Mouse (Mus musculus) heart, embryonic 12.5 days (tissue): ENCODE data around the gene Cmtr1. TPM values are rescaled to one million over a fixed set of nuclear protein-coding genes. Genes with fewer than 3 reads are reported as not detected.

Experiments
- ATAC-seq: fragments of 200-750 bp; cut with Nextera tagmentation; 2 replicates; pipeline ENCODE4 v1.8.0; 2017; ENCODE audit warnings: moderate TSS enrichment, moderate library complexity; ENCODE audit not compliant: insufficient number of reproducible peaks, low FRiP score
- H3K27ac ChIP-seq: fragments of 300-500 bp; sonication (generic); 2 replicates; pipeline ENCODE4 v1.5.1; 2016; ENCODE audit warnings: mild to moderate bottlenecking, moderate library complexity; ENCODE audit not compliant: poor library complexity, severe bottlenecking
- H3K27me3 ChIP-seq: fragments of 300-500 bp; sonication (generic); replicated peaks from 2 replicates; pipeline ENCODE4 v1.6.1; 2016; ENCODE audit warnings: mild to moderate bottlenecking, moderate library complexity
- H3K36me3 ChIP-seq: fragments of 300-500 bp; sonication (generic); 2 replicates; pipeline ENCODE4 v1.6.1; 2016; ENCODE audit warnings: mild to moderate bottlenecking, moderate library complexity
- H3K4me1 ChIP-seq: fragments of 300-500 bp; sonication (generic); replicated peaks from 2 replicates; pipeline ENCODE4 v1.6.1; 2016; ENCODE audit warnings: mild to moderate bottlenecking
- H3K4me2 ChIP-seq: fragments of 300-500 bp; sonication (generic); 2 replicates; pipeline ENCODE4 v1.6.1; 2016; ENCODE audit warnings: mild to moderate bottlenecking, moderate library complexity
- H3K4me3 ChIP-seq: fragments of 300-500 bp; sonication (generic); 2 replicates; pipeline ENCODE4 v1.5.1; 2016; ENCODE audit warnings: mild to moderate bottlenecking
- H3K9ac ChIP-seq: fragments of 300-500 bp; sonication (generic); 2 replicates; pipeline ENCODE4 v1.6.1; 2016; ENCODE audit warnings: mild to moderate bottlenecking, moderate library complexity
- H3K9me3 ChIP-seq: fragments of 300-500 bp; sonication (generic); replicated peaks from 2 replicates; pipeline ENCODE4 v1.6.1; 2016; ENCODE audit warnings: mild to moderate bottlenecking, moderate library complexity
- WGBS: fragments of 180-500 bp; shearing (Covaris S2); methylation state at CpG from one replicate; pipeline ENCODE4 v1.1.7; 2016; 5-methylcytosine and 5-hydroxymethylcytosine counted together
- polyA plus RNA-seq: library from polyadenylated mRNA; unstranded; fragments of >200 nt; fragmentation: Nextera tagmentation; extraction: Ambion mirVana; gene quantifications from 2 replicates; pipeline ENCODE4 v1.2.1, GENCODE M21; 2016

Cmtr1 gene
- polyA plus RNA-seq, 1 experiment from 2014 or later, result 124 TPM

DNA sequence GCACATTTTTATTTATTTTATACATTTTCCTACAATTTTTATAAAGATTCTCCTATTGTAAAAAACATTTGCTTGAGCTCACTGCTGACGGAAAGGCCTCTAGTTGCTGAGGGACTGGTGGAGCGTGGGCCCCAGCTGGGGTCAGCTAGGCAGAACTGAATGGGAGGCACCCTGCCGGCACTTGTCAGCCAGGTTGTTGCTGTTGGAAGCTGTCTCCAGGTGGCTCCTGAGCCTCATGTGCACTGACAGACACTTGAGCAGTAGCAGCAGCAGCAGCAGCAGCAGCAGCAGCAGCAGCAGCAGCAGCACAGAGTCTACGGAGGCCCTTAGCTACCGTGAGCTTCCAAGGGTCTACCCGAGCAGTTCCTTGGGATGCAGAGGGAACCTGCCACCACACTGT, 27.0 kb downstream of the Cmtr1 start:
- Histone ChIP-seq H3K27me3 (no peaks in the 10 kb centered on the region), H3K36me3 (peaks cover 88% of the 10 kb centered on the region), H3K27ac (peak overlapping the region; percentile 88), H3K9me3 (0 out of 2 replicates have a peak, but pooled peaks cover 4% of the 10 kb centered on the region), H3K4me2 (peak overlapping the region; percentile 17; the same call in 1 of the 2 replicates), H3K4me1 (peaks cover 49% of the 10 kb centered on the region), H3K9ac (no peak overlapping the region), H3K4me3 (no peak overlapping the region)
- 52% methylated on average over 6 of the region's 6 CpGs for WGBS
- ATAC-seq, result no peak

DNA sequence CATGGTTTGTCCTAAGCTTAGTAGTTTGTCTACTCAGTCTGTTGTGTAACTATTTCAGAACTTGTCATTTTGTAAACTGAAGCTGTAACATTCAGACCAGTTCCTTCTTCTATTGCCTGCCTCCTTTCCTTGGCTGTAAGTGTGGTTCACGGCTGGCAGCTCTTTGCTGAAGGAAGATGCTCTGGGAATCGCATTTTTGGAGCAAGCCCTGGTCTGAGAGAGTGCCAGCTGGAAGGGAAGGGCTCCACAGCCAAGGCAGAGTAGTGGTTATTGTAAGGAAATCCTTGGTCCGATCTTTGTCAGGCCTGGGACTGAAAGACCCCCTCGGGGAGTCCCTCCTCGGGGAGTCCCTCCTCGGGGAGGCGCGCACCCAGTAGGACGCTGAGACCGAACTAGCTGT, 28.2 kb downstream of the Cmtr1 start:
- Histone ChIP-seq H3K27ac (peak overlapping the region; percentile 68), H3K27me3 (no peaks in the 10 kb centered on the region), H3K9me3 (0 out of 2 replicates have a peak, but pooled peaks cover 4% of the 10 kb centered on the region), H3K9ac (no peak overlapping the region), H3K36me3 (peaks cover 83% of the 10 kb centered on the region), H3K4me1 (peaks cover 40% of the 10 kb centered on the region), H3K4me3 (no peak overlapping the region), H3K4me2 (no peak overlapping the region)
- 87% methylated on average over 10 of the region's 10 CpGs for WGBS
- ATAC-seq, result no peak

DNA sequence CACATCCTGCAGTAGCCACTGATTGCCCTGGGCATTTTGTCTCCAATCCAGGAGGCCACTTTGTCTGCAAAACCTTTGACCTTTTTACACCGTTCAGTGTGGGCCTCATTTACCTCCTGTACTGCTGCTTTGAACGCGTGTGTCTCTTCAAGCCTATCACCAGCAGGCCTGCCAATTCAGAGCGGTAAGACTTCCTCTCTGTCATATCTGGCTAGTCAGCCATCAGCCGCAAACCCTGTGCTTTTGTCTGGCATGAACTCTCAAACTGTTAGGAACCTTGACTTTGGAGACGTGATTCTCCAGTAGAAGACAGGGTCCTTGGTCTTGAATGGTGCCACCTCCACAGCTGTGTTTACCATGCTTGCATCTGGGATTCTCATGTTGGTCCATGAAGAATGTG, 29.9 kb downstream of the Cmtr1 start:
- 66% methylated on average over 6 of the region's 6 CpGs for WGBS
- Histone ChIP-seq H3K27ac (no peak overlapping the region), H3K27me3 (no peaks in the 10 kb centered on the region), H3K9me3 (0 out of 2 replicates have a peak, but pooled peaks cover 4% of the 10 kb centered on the region), H3K4me2 (no peak overlapping the region), H3K4me3 (no peak overlapping the region), H3K36me3 (peaks cover 84% of the 10 kb centered on the region), H3K9ac (no peak overlapping the region), H3K4me1 (peaks cover 29% of the 10 kb centered on the region)
- ATAC-seq, result no peak

DNA sequence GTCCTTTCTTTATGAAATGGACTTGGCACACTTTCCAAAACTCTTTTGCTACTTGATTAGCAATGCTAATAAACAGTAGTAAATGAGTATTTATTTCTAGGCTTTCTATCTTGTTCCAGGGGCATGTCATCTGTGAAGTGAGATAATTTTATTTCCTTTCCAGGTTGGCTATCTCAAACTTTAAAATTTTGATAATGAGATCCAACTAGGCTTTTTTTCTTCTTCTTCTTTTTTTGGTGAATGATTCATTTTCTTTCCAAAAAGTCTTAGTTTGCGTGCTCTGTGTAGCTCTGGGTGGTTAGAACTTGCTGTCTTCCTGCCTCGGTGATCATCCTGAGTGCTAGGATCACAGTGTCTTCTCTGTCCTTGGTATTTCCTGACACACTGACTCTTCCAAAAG, 32.4 kb downstream of the Cmtr1 start:
- Histone ChIP-seq H3K4me3 (no peak overlapping the region), H3K27me3 (no peaks in the 10 kb centered on the region), H3K36me3 (peaks cover 82% of the 10 kb centered on the region), H3K9ac (no peak overlapping the region), H3K27ac (no peak overlapping the region), H3K4me1 (peaks cover 9% of the 10 kb centered on the region), H3K4me2 (no peak overlapping the region), H3K9me3 (0 out of 2 replicates have a peak, but pooled peaks cover 4% of the 10 kb centered on the region)
- ATAC-seq, result no peak
- 87% methylated on average over 2 of the region's 2 CpGs for WGBS

DNA sequence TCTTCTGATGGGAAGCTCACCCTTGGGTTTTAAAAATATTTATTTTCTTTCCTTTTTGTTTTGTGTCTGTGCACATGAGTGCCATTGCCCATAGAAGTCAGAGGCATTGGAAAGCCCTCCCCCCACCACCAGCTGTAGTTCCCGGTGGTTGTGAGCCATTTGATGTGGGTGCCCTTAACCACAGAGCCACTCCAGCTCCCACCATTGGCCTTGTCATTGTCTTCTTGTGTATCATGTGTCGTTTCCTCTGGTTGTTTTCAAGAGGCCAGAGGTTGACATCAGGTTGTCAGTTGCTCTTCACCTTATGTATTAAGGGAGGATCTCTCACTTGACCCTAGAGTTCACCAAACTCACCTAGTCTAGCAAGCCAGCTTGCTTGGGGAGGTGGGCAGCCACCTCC, 33.2 kb downstream of the Cmtr1 start:
- H3K27ac ChIP-seq, result no peak overlapping the region
- peaks cover 83% of the 10 kb centered on the region for H3K36me3 ChIP-seq
- no peak for ATAC-seq
- no peak overlapping the region for H3K9ac ChIP-seq
- H3K4me2 ChIP-seq, result no peak overlapping the region
- H3K4me3 ChIP-seq, result no peak overlapping the region
- peaks cover 3% of the 10 kb centered on the region for H3K4me1 ChIP-seq
- H3K27me3 ChIP-seq, result no peaks in the 10 kb centered on the region
- 0 out of 2 replicates have a peak, but pooled peaks cover 3% of the 10 kb centered on the region for H3K9me3 ChIP-seq
- 72% methylated on average over 2 of the region's 2 CpGs for WGBS

DNA sequence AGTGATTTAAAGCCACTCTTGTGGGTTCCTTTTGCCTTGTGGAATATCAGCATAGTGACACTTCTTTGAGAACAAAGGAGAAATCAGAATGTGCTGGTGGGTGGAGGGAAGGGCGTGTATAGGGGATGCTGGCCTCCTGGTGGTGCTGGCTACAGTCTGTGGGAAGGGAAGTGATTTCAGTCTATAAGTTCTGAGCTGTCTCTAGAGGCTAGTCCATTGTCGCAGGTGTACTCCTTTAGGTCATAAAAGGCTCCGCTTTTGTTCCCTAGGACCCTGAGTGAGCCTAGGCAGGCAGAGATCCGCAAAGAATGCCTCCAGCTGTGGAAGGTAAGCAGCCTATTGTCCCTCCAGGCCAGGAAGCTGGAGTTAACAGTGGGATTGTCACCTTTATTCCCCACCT, 34.1 kb downstream of the Cmtr1 start:
- H3K9ac ChIP-seq, result no peak overlapping the region
- no peak overlapping the region for H3K4me2 ChIP-seq
- 85% methylated on average over 4 of the region's 4 CpGs for WGBS
- H3K9me3 ChIP-seq, result no peaks in the 10 kb centered on the region
- H3K4me1 ChIP-seq, result no peaks in the 10 kb centered on the region
- no peak overlapping the region for H3K27ac ChIP-seq
- no peaks in the 10 kb centered on the region for H3K27me3 ChIP-seq
- no peak overlapping the region for H3K4me3 ChIP-seq
- ATAC-seq, result no peak
- H3K36me3 ChIP-seq, result peaks cover 86% of the 10 kb centered on the region

DNA sequence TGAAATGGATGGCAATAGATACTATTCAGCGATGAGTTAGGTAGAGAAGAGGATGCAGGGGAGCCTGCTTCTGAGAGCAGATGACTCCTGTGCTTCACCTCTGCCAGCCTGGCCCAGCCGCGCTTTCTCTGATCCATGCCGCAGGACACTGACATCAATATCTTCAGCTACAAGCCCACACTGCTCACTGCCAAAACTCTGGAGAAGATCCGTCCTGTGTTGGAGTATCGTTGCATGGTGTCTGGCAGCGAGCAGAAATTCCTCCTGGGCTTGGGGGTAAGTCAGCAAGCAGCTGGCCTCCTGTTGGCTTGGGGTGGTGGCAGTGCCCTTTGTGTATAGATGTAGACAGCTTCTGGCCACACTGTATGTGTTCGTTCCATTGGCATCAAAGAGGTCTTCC, 36.5 kb downstream of the Cmtr1 start:
- Histone ChIP-seq H3K9me3 (no peaks in the 10 kb centered on the region), H3K4me3 (no peak overlapping the region), H3K36me3 (peaks cover 86% of the 10 kb centered on the region), H3K4me1 (no peaks in the 10 kb centered on the region), H3K4me2 (no peak overlapping the region), H3K9ac (no peak overlapping the region), H3K27me3 (no peaks in the 10 kb centered on the region), H3K27ac (no peak overlapping the region)
- ATAC-seq, result no peak
- WGBS, result 96% methylated on average over 8 of the region's 8 CpGs

DNA sequence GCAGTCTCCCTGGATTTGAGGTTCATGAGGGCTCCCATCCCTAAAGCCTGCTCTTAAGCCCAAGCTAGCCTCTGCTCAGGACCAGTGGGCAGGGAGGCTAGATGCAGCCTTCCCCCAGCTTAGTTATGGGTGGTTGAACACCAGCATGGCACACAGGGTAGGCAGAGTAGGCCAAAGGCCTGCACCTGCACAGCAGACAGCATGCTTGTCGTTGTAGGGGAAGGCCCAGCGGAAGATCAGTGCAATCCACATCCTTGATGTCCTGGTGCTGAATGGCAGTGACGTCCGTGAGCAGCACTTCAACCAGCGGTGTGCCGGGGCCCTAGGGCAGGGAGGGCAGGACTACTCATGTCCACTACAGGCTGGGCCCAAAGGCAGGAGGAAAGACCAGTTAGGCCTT, 38.0 kb downstream of the Cmtr1 start:
- ATAC-seq, result no peak
- H3K4me2 ChIP-seq, result no peak overlapping the region
- no peak overlapping the region for H3K27ac ChIP-seq
- no peak overlapping the region for H3K4me3 ChIP-seq
- no peak overlapping the region for H3K9ac ChIP-seq
- peaks cover 2% of the 10 kb centered on the region; the same call in 1 of the 2 replicates for H3K4me1 ChIP-seq
- WGBS, result 82% methylated on average over 6 of the region's 6 CpGs
- H3K36me3 ChIP-seq, result peaks cover 96% of the 10 kb centered on the region
- H3K9me3 ChIP-seq, result no peaks in the 10 kb centered on the region
- no peaks in the 10 kb centered on the region for H3K27me3 ChIP-seq

DNA sequence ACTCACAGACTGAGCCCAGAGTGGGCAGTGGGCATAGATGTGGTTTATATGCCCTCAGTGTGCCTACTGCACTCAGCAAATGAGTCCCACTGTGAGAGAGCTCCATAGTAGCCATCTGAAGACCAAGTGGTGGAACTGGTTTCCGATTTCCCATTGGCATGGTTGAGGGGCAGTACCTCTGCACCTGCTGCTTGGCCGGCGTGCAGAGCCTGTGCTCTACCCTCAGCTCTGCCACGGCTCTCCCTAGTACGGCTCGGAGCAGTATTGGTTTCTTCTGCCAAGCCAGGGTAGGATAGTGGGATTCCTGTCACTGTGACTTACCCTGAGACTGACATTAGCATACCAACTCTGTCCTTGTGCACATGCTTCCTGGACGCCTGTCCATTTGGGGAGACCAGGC, 40.2 kb downstream of the Cmtr1 start:
- Histone ChIP-seq H3K27me3 (no peaks in the 10 kb centered on the region), H3K4me3 (no peak overlapping the region), H3K9me3 (no peaks in the 10 kb centered on the region), H3K9ac (no peak overlapping the region), H3K36me3 (peaks cover 89% of the 10 kb centered on the region), H3K4me2 (no peak overlapping the region), H3K27ac (no peak overlapping the region), H3K4me1 (peaks cover 5% of the 10 kb centered on the region; the same call in 1 of the 2 replicates)
- 93% methylated on average over 7 of the region's 7 CpGs for WGBS
- no peak for ATAC-seq

DNA sequence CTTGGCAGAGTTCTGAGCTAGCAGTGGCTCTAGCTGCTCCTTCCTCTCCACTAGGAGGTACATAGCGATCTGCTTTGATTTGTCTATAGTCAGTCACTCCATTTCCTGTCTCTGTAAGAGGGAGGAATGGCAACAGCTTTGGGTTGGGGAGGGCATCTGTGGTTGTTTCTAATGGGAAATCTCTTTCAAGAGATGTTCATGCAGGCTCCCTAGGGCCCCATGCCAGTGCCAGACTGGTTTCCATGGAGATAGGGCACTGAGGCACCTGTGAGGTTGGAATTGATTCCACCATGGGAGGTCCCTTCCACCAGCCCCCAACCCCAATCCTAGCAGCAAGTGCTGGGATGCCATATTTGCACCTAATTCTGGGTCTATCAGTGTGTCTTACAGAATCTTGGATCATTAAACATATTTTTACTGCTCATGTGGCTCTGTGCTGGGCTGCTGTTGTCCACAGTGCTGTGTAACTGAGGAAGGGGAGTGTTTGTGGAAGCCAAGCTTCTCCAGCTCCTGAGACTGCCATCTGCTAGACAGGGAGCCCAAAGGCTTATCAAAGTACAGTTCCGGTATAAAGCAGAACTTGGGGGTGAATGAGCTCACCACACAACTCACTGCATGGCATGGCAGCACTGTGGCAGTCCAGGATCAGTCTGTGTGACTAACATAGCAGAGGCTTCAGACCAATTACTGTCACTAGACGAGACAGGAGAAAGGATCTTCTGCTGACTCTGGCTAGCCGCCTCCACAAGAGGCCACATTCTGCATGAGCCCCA, 42.7 kb downstream of the Cmtr1 start:
- H3K4me2 ChIP-seq, result no peak overlapping the region
- H3K4me3 ChIP-seq, result no peak overlapping the region
- H3K27me3 ChIP-seq, result no peaks in the 10 kb centered on the region
- H3K9ac ChIP-seq, result no peak overlapping the region
- peaks cover 28% of the 10 kb centered on the region for H3K4me1 ChIP-seq
- no peaks in the 10 kb centered on the region for H3K9me3 ChIP-seq
- H3K27ac ChIP-seq, result no peak overlapping the region
- ATAC-seq, result no peak
- H3K36me3 ChIP-seq, result peaks cover 67% of the 10 kb centered on the region
- 69% methylated on average over 4 of the region's 4 CpGs for WGBS

DNA sequence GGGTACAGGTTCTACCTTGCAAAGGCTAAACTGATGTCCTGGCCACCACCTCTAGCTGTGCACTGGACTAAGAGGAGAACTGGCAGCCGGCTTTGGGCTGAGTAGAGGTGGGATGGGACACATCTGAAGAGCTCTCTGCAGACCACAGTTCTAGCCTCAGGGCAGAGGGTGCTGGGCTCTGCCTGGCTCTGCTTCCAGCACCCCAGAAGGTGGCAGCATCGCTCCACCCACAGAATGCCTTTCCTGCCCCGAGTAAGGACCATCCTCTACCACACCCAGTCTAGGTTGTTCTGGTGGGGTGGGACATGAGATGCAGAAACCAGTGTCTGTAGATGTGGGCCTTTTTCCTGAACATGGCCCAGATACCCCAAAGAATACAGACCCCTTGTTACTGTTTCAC, 44.4 kb downstream of the Cmtr1 start:
- no peak overlapping the region for H3K4me3 ChIP-seq
- H3K27me3 ChIP-seq, result no peaks in the 10 kb centered on the region
- 42% methylated on average over 3 of the region's 3 CpGs for WGBS
- no peak overlapping the region for H3K27ac ChIP-seq
- no peaks in the 10 kb centered on the region for H3K9me3 ChIP-seq
- H3K4me1 ChIP-seq, result peaks cover 45% of the 10 kb centered on the region
- peak; percentile 40 for ATAC-seq
- H3K9ac ChIP-seq, result no peak overlapping the region
- H3K4me2 ChIP-seq, result no peak overlapping the region
- H3K36me3 ChIP-seq, result peaks cover 51% of the 10 kb centered on the region

DNA sequence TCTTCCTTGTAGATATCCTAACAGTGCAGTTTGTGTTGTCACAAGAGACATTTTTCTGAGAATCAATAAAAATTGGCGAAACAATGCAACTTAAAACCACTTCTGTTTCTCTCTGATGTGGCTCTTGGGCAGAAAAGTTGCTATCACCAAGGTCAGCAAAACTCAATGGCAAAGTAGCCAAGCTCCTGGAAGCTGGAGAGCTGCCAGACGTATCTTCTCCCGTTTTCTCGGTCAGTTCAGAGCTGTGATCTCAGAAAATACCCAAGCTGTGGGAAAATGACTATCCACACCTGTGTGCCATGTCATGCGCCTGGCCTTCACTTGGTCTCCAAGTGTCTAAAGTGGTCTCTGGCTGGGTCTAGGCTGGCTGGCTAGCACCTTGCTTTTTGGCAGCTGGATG, 45.5 kb downstream of the Cmtr1 start:
- WGBS, result 65% methylated on average over 5 of the region's 5 CpGs

More for the DNA sequence above, 45.5 kb downstream of the Cmtr1 start:
- peaks cover 56% of the 10 kb centered on the region for H3K4me1 ChIP-seq
- 0 out of 2 replicates have a peak overlapping the region, but pooled peaks have one; percentile 27 for H3K9ac ChIP-seq
- no peak for ATAC-seq
- no peak overlapping the region for H3K4me2 ChIP-seq
- H3K36me3 ChIP-seq, result peaks cover 40% of the 10 kb centered on the region
- H3K27me3 ChIP-seq, result no peaks in the 10 kb centered on the region
- no peaks in the 10 kb centered on the region for H3K9me3 ChIP-seq
- no peak overlapping the region for H3K4me3 ChIP-seq
- H3K27ac ChIP-seq, result no peak overlapping the region
